Mouse (Mus musculus) neural tube, embryonic 14.5 days (tissue): ENCODE data around the gene Gm21969. TPM values are rescaled to one million over a fixed set of nuclear protein-coding genes. Genes with fewer than 3 reads are reported as not detected.

Source experiments
- ATAC-seq: fragments of 200-750 bp; cut with Nextera tagmentation; 2 replicates; pipeline ENCODE4 v1.8.0; 2017; ENCODE audit warnings: low read depth, mild to moderate bottlenecking, moderate TSS enrichment, moderate library complexity
- H3K27ac ChIP-seq: fragments of 300-500 bp; sonication (generic); 2 replicates; pipeline ENCODE4 v1.5.1; 2014; ENCODE audit warnings: low read depth, mild to moderate bottlenecking, control low read depth, low read length, moderate library complexity, mixed read lengths
- H3K27me3 ChIP-seq: fragments of 300-500 bp; sonication (generic); 2 replicates; pipeline ENCODE4 v1.6.1; 2014; ENCODE audit warnings: low read length; ENCODE audit not compliant: control insufficient read depth, insufficient read depth
- H3K36me3 ChIP-seq: fragments of 300-500 bp; sonication (generic); 2 replicates; pipeline ENCODE4 v1.6.1; 2014; ENCODE audit warnings: low read length, mixed read lengths; ENCODE audit not compliant: control insufficient read depth, insufficient read depth
- H3K4me1 ChIP-seq: fragments of 300-500 bp; sonication (generic); 2 replicates; pipeline ENCODE4 v1.6.1; 2014; ENCODE audit warnings: low read length; ENCODE audit not compliant: control insufficient read depth, insufficient read depth
- H3K4me2 ChIP-seq: fragments of 300-500 bp; sonication (generic); 2 replicates; pipeline ENCODE4 v1.6.1; 2014; ENCODE audit warnings: mild to moderate bottlenecking, low read depth, low read length, control low read depth
- H3K4me3 ChIP-seq: fragments of 300-500 bp; sonication (generic); 2 replicates; pipeline ENCODE4 v1.5.1; 2014; ENCODE audit warnings: low read depth, low read length, control low read depth, mixed read lengths
- H3K9ac ChIP-seq: fragments of 300-500 bp; sonication (generic); replicated peaks from 2 replicates; pipeline ENCODE4 v1.6.1; 2014; ENCODE audit warnings: low read depth, mild to moderate bottlenecking, control low read depth, low read length, mixed read lengths
- H3K9me3 ChIP-seq: fragments of 300-500 bp; sonication (generic); 2 replicates; pipeline ENCODE4 v1.6.1; 2016; ENCODE audit warnings: low read length; ENCODE audit not compliant: control insufficient read depth
- WGBS: fragments of 180-500 bp; shearing (Covaris S2); extraction: QIAGEN DNeasy Blood & Tissue Kit; methylation state at CpG from one replicate; pipeline ENCODE4 v1.1.7; 2014; 5-methylcytosine and 5-hydroxymethylcytosine counted together
- polyA plus RNA-seq: library from polyadenylated mRNA; unstranded; fragments of >200 nt; fragmentation: Nextera tagmentation; extraction: Ambion mirVana; gene quantifications from 2 replicates; pipeline ENCODE4 v1.2.1, GENCODE M21; 2014

The Gm21969 gene
- polyA plus RNA-seq, 1 experiment from 2014 or later: not detected

DNA sequence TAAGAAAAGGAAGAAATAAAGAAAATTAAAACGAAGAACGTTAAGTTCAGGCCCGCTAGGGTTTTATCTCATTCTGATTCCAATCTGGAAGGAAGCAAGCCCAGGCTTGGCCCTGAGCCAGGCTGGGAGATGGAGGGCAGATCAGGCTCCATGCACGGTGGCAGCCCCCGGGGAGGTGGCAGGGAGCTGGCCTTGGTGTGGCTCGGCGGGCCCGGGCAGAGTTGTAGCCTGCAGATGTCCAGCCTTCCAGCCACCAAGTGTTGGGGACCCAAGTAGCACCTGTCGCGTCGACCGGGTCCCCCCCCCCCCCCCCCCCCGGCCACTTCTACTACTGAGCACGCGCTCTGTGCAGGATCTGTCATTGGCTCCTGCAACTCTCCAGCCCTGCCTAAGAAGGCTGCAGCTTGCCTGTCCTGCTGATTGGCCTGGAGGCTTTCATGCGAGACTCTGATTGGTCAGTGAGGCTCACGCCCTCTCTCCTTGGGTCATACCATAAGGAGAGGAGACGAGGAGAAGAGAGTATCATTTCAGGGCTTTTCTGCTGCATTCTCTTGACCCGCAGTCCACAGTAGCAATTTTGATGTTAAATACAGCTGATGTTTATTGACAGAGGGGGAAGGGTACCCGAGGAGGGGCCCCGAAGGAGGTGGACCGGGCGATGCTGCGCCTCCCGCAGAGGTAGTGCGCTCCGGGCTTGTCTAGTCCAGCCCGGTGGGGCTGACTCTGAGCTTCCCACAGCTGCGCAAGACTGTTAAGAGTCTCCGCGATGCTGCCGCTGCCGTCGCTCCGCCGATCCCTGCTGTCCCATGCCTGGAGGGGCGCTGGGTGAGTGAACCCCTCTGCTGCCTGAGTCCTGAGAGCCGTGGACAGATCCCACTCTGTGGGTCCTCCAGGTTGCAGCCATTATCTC is 19.6 kb downstream of the Gm21969 start, which contains the start of gene Aldh4a1:
Aldh4a1 (plus strand) TSS at position 494 of the 910 bp plus-strand sequence.
- under 1% methylated on average over 33 of the region's 38 CpGs for WGBS
- Histone ChIP-seq H3K4me2 (peak within 1 kb of the TSS; percentile 94), H3K4me3 (peak within 1 kb of the TSS; percentile 57), H3K9ac (peak within 1 kb of the TSS; percentile 54), H3K36me3 (no peaks in the 10 kb centered on the region), H3K27me3 (no peaks in the 10 kb centered on the region), H3K9me3 (no peaks in the 10 kb centered on the region), H3K27ac (peak within 1 kb of the TSS; percentile 91), H3K4me1 (peaks cover 12% of the 10 kb centered on the region)
- peak; percentile 100 for ATAC-seq

DNA sequence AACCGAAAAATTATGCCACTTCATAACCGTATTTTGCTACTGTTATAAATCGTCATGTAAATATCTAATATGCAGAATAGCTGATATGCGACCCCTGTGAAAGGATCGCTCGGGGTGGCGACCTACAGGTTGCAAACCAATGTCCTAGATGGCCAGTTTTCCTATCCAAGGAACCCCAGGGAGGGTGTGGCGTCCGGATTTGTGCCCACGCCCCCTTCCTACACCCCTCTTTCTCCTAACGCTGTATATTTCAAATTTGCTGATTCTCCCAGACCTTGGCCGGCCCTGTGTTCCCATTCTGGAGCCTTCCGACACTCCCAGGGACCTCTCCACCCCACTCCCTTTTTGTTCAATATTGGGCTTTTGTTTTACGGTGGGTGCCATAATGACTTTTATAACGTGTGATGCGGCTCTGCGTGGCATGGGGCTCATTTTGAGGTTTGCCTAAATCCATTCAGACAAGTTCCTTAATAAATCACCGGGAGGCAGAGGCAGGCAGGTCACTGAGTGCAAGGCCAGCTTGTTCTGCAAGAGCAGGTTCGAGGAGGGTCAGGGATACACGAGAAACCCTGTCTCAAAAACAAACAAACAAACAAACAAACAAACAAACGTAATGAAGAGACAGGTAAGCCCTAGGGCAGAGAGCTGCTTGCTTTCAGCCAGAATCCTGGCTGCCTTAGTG is 20.6 kb downstream of the Gm21969 start:
- Histone ChIP-seq H3K9ac (peak overlapping the region; percentile 54), H3K4me3 (peak overlapping the region; percentile 57), H3K36me3 (no peaks in the 10 kb centered on the region), H3K4me1 (peaks cover 12% of the 10 kb centered on the region), H3K27me3 (no peaks in the 10 kb centered on the region), H3K4me2 (peak overlapping the region; percentile 94), H3K27ac (no peak overlapping the region), H3K9me3 (no peaks in the 10 kb centered on the region)
- no peak for ATAC-seq
- 14% methylated on average over 21 of the region's 21 CpGs for WGBS

DNA sequence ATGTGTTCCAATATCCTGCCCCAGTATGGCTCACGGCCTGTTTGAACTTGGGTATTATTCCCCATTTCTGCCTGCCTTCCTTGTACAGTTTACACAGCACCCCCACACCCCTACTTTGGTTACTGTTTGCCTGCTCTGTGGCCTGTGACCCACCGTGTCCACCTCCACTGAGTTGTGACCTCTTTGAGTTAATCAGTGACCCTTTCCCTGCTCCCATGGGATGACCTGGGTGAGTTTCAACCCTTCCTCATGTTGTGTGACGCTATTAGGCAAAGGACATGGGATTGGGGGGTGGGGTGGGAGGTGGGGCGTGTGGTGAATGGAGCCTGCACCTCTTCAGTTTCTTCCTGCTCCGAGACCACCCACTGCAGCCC is 21.1 kb downstream of the Gm21969 start:
- H3K36me3 ChIP-seq: no peaks in the 10 kb centered on the region
- peak overlapping the region; percentile 94 for H3K4me2 ChIP-seq
- H3K9ac ChIP-seq: peak overlapping the region; percentile 54; the same call in 1 of the 2 replicates
- peaks cover 12% of the 10 kb centered on the region for H3K4me1 ChIP-seq
- H3K27me3 ChIP-seq: no peaks in the 10 kb centered on the region
- H3K27ac ChIP-seq: no peak overlapping the region
- H3K4me3 ChIP-seq: peak overlapping the region; percentile 57
- WGBS: 51% methylated on average over 5 of the region's 5 CpGs
- H3K9me3 ChIP-seq: no peaks in the 10 kb centered on the region
- no peak for ATAC-seq

DNA sequence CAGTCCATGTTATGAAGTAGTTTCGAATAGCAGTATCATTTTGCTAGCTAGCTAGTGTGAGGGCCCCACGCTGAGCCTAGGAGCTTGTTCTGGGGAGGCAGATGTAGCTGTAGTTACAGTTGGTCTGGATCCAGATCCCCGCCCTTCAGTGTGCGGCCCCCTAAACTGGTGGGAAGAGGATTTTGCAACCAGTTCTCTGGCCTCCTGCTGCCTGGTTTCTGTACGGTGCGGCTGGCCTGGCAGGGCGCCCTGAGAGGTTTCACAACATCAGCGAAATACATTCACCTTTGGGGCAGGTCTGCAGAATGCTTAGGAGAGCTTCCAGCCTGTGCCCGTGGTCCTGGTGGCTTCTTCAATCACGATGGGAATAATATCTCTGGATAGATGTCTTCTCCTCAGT is 21.7 kb downstream of the Gm21969 start:
- no peaks in the 10 kb centered on the region for H3K27me3 ChIP-seq
- no peak overlapping the region for H3K9ac ChIP-seq
- no peaks in the 10 kb centered on the region for H3K36me3 ChIP-seq
- no peak overlapping the region for H3K4me3 ChIP-seq
- no peak for ATAC-seq
- H3K4me1 ChIP-seq: peaks cover 12% of the 10 kb centered on the region
- no peaks in the 10 kb centered on the region for H3K9me3 ChIP-seq
- peak overlapping the region; percentile 7; the same call in 1 of the 2 replicates for H3K4me2 ChIP-seq
- 77% methylated on average over 10 of the region's 10 CpGs for WGBS
- no peak overlapping the region for H3K27ac ChIP-seq

DNA sequence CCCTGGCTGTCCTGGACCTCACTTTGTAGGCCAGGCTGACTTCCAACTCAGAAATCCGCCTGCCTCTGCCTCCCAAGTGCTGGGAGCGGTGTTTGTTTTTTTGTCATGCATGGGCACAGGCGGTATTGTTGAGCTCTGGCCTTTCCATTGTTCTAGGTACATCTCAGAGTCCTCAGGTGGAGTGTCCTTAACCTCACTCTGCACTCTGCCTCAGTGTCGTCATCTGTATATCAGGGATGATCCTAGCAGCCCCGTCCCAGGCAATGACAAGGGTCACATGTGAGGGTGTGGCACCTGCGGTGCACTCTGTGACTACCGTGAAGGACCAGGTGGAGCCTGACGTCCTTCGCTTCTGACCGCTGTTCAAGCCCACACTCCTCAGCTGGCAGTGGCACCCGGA is 24.4 kb downstream of the Gm21969 start:
- H3K27me3 ChIP-seq: no peaks in the 10 kb centered on the region
- no peaks in the 10 kb centered on the region for H3K9me3 ChIP-seq
- no peak overlapping the region for H3K9ac ChIP-seq
- H3K36me3 ChIP-seq: no peaks in the 10 kb centered on the region
- no peak overlapping the region for H3K4me3 ChIP-seq
- H3K27ac ChIP-seq: no peak overlapping the region
- peaks cover 9% of the 10 kb centered on the region for H3K4me1 ChIP-seq
- no peak overlapping the region for H3K4me2 ChIP-seq
- no peak for ATAC-seq
- WGBS: 95% methylated on average over 11 of the region's 11 CpGs

DNA sequence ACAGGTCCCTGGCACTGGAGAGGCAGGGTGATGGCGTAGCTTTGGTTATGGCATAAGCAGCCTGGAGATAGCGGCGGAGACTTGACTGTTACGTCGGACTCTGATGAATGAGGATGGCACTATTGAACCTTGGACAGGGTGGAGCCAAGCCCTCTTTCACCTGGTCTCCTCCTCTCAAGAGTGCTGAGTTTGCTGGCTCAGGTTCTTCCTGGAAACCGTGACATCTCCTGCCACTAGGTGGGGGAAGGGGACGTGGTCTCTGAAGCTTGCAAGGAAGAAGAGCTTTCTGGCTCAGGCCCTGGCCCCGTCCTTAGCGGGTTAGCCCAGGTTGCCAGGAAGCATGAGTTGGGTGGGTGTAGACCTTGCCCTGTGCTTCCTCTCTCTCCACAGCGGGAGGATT is 27.2 kb downstream of the Gm21969 start:
- no peak overlapping the region for H3K4me3 ChIP-seq
- no peaks in the 10 kb centered on the region for H3K27me3 ChIP-seq
- no peak overlapping the region for H3K4me2 ChIP-seq
- 85% methylated on average over 10 of the region's 10 CpGs for WGBS
- H3K36me3 ChIP-seq: no peaks in the 10 kb centered on the region
- ATAC-seq: no peak
- no peak overlapping the region for H3K9ac ChIP-seq
- no peak overlapping the region for H3K27ac ChIP-seq
- H3K4me1 ChIP-seq: no peaks in the 10 kb centered on the region
- H3K9me3 ChIP-seq: no peaks in the 10 kb centered on the region

DNA sequence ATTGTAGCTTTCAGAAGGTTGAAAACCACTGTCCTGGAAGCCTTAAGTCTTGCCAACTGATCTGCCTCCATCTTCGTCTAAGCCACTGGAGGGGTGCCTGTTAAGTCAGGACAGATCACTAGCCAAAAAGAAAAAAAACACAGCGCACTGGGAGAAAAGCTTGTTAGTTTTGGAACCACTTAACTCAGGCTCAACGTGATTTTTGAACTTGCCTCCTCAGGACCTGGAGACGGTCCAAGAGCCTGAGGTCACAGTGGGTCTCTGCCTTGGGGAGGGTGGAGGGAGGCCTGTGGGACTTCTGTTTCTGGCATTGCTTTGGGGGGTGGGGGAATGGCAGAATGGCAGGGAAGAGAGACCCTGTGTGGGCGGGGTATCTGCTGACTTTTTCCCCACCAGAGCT is 28.2 kb downstream of the Gm21969 start:
- no peaks in the 10 kb centered on the region for H3K36me3 ChIP-seq
- 75% methylated on average over 5 of the region's 5 CpGs for WGBS
- no peaks in the 10 kb centered on the region for H3K4me1 ChIP-seq
- H3K27ac ChIP-seq: no peak overlapping the region
- no peak overlapping the region for H3K9ac ChIP-seq
- H3K4me3 ChIP-seq: no peak overlapping the region
- no peaks in the 10 kb centered on the region for H3K9me3 ChIP-seq
- no peaks in the 10 kb centered on the region for H3K27me3 ChIP-seq
- H3K4me2 ChIP-seq: no peak overlapping the region
- ATAC-seq: no peak

DNA sequence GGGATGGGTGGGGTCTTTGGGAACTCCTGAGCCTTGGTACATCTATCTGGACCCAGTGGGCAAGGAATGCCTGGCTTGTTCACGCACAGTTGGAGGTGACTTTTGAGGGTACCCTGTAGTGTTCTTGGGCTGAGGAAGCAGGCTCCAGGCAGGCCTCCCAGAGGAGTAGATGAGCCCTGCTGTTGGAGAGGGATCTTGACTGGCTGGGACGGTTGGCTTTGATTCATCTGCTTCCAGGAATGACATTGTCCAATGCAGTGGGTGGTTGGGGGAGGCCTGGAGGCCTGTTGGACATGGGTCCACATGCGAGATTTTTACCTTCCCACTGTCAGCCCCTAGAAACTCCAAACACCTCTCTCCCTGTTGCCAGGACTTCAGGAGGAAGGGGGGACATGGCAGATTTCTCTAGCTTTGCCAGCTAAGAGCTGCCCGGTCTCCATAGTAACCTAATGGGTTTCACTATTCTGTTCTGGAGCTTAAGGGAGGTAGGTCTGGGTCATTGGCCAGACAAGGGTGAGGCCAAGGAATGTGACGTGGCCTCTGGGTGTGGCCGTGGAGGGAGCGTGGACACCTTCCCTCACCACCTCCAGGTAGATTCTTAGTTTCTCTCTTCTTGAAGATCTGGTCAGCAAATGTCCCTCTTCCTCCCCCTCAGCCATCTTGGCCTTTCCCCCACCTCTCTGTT is 28.7 kb downstream of the Gm21969 start:
- no peak overlapping the region for H3K4me3 ChIP-seq
- H3K9ac ChIP-seq: no peak overlapping the region
- H3K4me1 ChIP-seq: no peaks in the 10 kb centered on the region
- no peaks in the 10 kb centered on the region for H3K27me3 ChIP-seq
- H3K36me3 ChIP-seq: no peaks in the 10 kb centered on the region
- no peak overlapping the region for H3K27ac ChIP-seq
- H3K4me2 ChIP-seq: no peak overlapping the region
- no peak for ATAC-seq
- H3K9me3 ChIP-seq: no peaks in the 10 kb centered on the region
- WGBS: 87% methylated on average over 7 of the region's 7 CpGs

DNA sequence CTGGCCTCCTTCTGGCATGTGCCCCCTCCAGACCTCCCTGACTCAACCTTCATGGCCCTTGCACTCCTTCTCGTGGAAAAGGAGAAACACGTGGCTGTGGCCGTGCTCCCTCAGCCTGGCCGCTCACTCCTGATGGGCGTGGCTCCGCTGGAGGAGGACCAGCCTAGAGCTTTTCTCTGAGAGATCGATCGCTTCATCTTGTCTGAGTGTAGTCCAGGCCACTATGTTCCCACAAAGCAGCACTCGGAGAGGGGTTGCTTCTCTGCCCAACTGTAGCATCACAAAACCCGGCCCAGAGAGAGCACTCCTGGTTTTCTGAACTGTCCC is 29.2 kb downstream of the Gm21969 start:
- no peak for ATAC-seq
- no peaks in the 10 kb centered on the region for H3K27me3 ChIP-seq
- H3K9ac ChIP-seq: no peak overlapping the region
- no peak overlapping the region for H3K27ac ChIP-seq
- WGBS: 83% methylated on average over 10 of the region's 10 CpGs
- no peak overlapping the region for H3K4me3 ChIP-seq
- H3K4me1 ChIP-seq: no peaks in the 10 kb centered on the region
- H3K36me3 ChIP-seq: no peaks in the 10 kb centered on the region
- no peak overlapping the region for H3K4me2 ChIP-seq
- no peaks in the 10 kb centered on the region for H3K9me3 ChIP-seq
